Mouse (Mus musculus) telencephalon, adult 2 months (tissue): Measurements from ENCODE around the gene Agpat2.

Source experiments
- DNase-seq: peaks from one replicate; pipeline ENCODE4 v3.0.0-alpha.2; 2011; ENCODE audit warnings: low read depth, low spot score

Agpat2 gene

GRCm38 (mm10) chr2:26596898-26597297, 7.3 kb downstream of the Agpat2 start:
- no peak for DNase-seq

GRCm38 (mm10) chr2:26595725-26596435, 8.3 kb downstream of the Agpat2 start:
- no peak for DNase-seq

- DNase-seq = no peak
Observed at GRCm38 (mm10) chr2:26594934-26595724, 9.1 kb downstream of the Agpat2 start.

GRCm38 (mm10) chr2:26594461-26594933, 9.7 kb downstream of the Agpat2 start:
- no peak for DNase-seq

GRCm38 (mm10) chr2:26594022-26594346, 10.2 kb downstream of the Agpat2 start:
- no peak for DNase-seq

GRCm38 (mm10) chr2:26593211-26594021, 10.8 kb downstream of the Agpat2 start:
- DNase-seq = no peak

- DNase-seq = no peak
Observed at GRCm38 (mm10) chr2:26591416-26591815, 12.8 kb downstream of the Agpat2 start.

GRCm38 (mm10) chr2:26590962-26591361, 13.3 kb downstream of the Agpat2 start:
- DNase-seq = no peak

GRCm38 (mm10) chr2:26590282-26590681, 13.9 kb downstream of the Agpat2 start:
- no peak for DNase-seq

- no peak for DNase-seq
Observed at GRCm38 (mm10) chr2:26589284-26589683, 14.9 kb downstream of the Agpat2 start.

GRCm38 (mm10) chr2:26588573-26588972, 15.6 kb downstream of the Agpat2 start:
- DNase-seq = no peak

- no peak for DNase-seq
Observed at GRCm38 (mm10) chr2:26587044-26587405, 17.2 kb downstream of the Agpat2 start.

GRCm38 (mm10) chr2:26586294-26587043, 17.7 kb downstream of the Agpat2 start, which contains the start of gene Gm20532:
Gm20532 (plus strand) TSS chr2:26586639.
- DNase-seq = no peak

- no peak for DNase-seq
Observed at GRCm38 (mm10) chr2:26585713-26586112, 18.5 kb downstream of the Agpat2 start.

- no peak for DNase-seq
Observed at GRCm38 (mm10) chr2:26583640-26584039, 20.6 kb downstream of the Agpat2 start.

GRCm38 (mm10) chr2:26582741-26583140, 21.5 kb downstream of the Agpat2 start:
- DNase-seq = no peak

GRCm38 (mm10) chr2:26582203-26582602, 22.0 kb downstream of the Agpat2 start:
- no peak for DNase-seq

GRCm38 (mm10) chr2:26580751-26581150, 23.5 kb downstream of the Agpat2 start:
- no peak for DNase-seq

GRCm38 (mm10) chr2:26579714-26580113, 24.5 kb downstream of the Agpat2 start, which contains the start of gene Egfl7:
Egfl7 (plus strand) TSS chr2:26580014.
- DNase-seq = no peak

- no peak for DNase-seq
Observed at GRCm38 (mm10) chr2:26578369-26578768, 25.8 kb downstream of the Agpat2 start.

- no peak for DNase-seq
Observed at GRCm38 (mm10) chr2:26576462-26576861, 27.8 kb downstream of the Agpat2 start.
